Mouse (Mus musculus) Muller cell, postnatal 12 days (primary cell): ENCODE measurements around the gene Espn.

Experiments
- DNase-seq: peaks from one replicate; pipeline ENCODE4 v3.0.0-alpha.2; 2015; ENCODE audit errors: inconsistent ontology term

Espn gene

GRCm38 (mm10) chr4:152126026-152126920 is 25.9 kb downstream of the Espn start:
- peak; percentile 64 for DNase-seq

GRCm38 (mm10) chr4:152125161-152126025 is 26.8 kb downstream of the Espn start:
- DNase-seq: peak; percentile 84

GRCm38 (mm10) chr4:152124361-152124961 is 27.7 kb downstream of the Espn start:
- no peak for DNase-seq

- no peak for DNase-seq
Observed at GRCm38 (mm10) chr4:152121183-152121505, 31.0 kb downstream of the Espn start.

GRCm38 (mm10) chr4:152120311-152121182 is 31.6 kb downstream of the Espn start:
- DNase-seq: no peak

- peak; percentile 74 for DNase-seq
Observed at GRCm38 (mm10) chr4:152119396-152120292, 32.5 kb downstream of the Espn start.

GRCm38 (mm10) chr4:152117538-152117937 is 34.6 kb downstream of the Espn start:
- no peak for DNase-seq

GRCm38 (mm10) chr4:152115921-152116612 is 36.1 kb downstream of the Espn start, which contains the start of gene Tnfrsf25:
Tnfrsf25 (plus strand) TSS chr4:152115934.
- DNase-seq: no peak

- no peak for DNase-seq
Observed at GRCm38 (mm10) chr4:152114080-152114479, 38.1 kb downstream of the Espn start.

GRCm38 (mm10) chr4:152112329-152112728 is 39.8 kb downstream of the Espn start:
- DNase-seq: no peak

- DNase-seq: no peak
Observed at GRCm38 (mm10) chr4:152110689-152111088, 41.5 kb downstream of the Espn start.

- DNase-seq: no peak
Observed at GRCm38 (mm10) chr4:152109509-152109908, 42.7 kb downstream of the Espn start.

- DNase-seq: no peak
Observed at GRCm38 (mm10) chr4:152108673-152109072, 43.5 kb downstream of the Espn start.

- peak; percentile 73 for DNase-seq
Observed at GRCm38 (mm10) chr4:152107971-152108509, 44.1 kb downstream of the Espn start.

GRCm38 (mm10) chr4:152107493-152107892 is 44.7 kb downstream of the Espn start:
- peak; percentile 59 for DNase-seq

- DNase-seq: no peak
Observed at GRCm38 (mm10) chr4:152106746-152107145, 45.4 kb downstream of the Espn start.

- peak; percentile 68 for DNase-seq
Observed at GRCm38 (mm10) chr4:152103025-152103424, 49.1 kb downstream of the Espn start.

- DNase-seq: no peak
Observed at GRCm38 (mm10) chr4:152101921-152102320, 50.2 kb downstream of the Espn start.

- no peak for DNase-seq
Observed at GRCm38 (mm10) chr4:152101081-152101653, 51.0 kb downstream of the Espn start.
